Comparison of ENCODE assay signal across 22 mouse cellular contexts in the genomic region with DNA sequence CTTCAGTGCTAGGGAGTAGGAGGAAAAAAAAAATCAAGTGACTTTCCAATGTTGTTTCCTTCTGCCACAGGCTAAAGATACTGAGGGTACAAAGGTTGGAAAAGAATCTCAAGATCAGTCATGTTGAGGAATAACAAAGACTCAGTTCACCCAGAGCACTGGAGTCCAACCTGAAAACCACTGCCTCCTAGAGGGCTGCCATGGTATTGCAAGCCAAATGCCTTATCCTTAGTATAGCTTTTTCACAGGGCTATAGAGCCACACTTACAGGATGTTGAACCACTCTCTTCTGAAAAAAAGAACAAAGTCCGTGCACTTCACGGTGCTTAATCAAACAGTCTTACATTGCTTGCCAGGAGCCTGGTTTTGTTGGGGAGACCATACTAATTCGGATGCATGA.
DNase-seq lines count a peak whose midpoint lies in the region; ATAC-seq and TF ChIP-seq lines count a peak whose summit lies in the region.
"Had no signal": no experiment of that assay in that cellular context is flagged by ENCODE, and none has a peak within 500 bp of the region (broad histone marks: within the 10 kb centered on the region; RNA-seq: fewer than 3 reads in every experiment).

No protein-coding gene starts in this region.

- H3K36me3 ChIP-seq in intestine, postnatal 0 days (ENCODE audit: control insufficient read depth, insufficient read depth): no peaks in the 10 kb centered on the region
- no peaks in the 10 kb centered on the region for H3K36me3 ChIP-seq in intestine, embryonic 16.5 days (ENCODE audit: control insufficient read depth, insufficient read depth, low read length)
- H3K36me3 ChIP-seq in lung, embryonic 14.5 days (ENCODE audit: insufficient read depth): no peaks in the 10 kb centered on the region
- no peaks in the 10 kb centered on the region for H3K36me3 ChIP-seq in G1E (replicated peaks)
- H3K36me3 ChIP-seq in stomach, postnatal 0 days (ENCODE audit: control insufficient read depth, insufficient read depth, low read length): no peaks in the 10 kb centered on the region
- H3K36me3 ChIP-seq: embryonic facial prominence, embryonic 10.5 days; forebrain, embryonic 15.5 days; heart, embryonic 10.5 days; limb, embryonic 13.5 days; liver, embryonic 15.5 days; midbrain, embryonic 10.5 days had no signal

- peak; percentile 1 for DNase-seq in lung, embryonic 14.5 days
- no peak for DNase-seq in lung, postnatal 10 days
- no peak for DNase-seq in G1E (ENCODE audit: low spot score)
- DNase-seq in stomach, postnatal 0 days (ENCODE audit: low spot score): no peak
- no peak for DNase-seq in kidney, adult 18-20 months
- DNase-seq: adrenal gland, postnatal 36 days; cerebellum, adult 11 months; cerebellum, postnatal 10 days; gastrocnemius, postnatal 36 days; kidney, adult 2 months; kidney, postnatal 10 days; layer of hippocampus, postnatal 36 days had no signal

- WGBS in intestine, postnatal 0 days: 91% methylated on average over 3 of the region's 3 CpGs
- 90% methylated on average over 3 of the region's 3 CpGs for WGBS in intestine, embryonic 16.5 days
- 85% methylated on average over 3 of the region's 3 CpGs for WGBS in lung, embryonic 14.5 days
- WGBS in stomach, postnatal 0 days: 87% methylated on average over 3 of the region's 3 CpGs

- H3K27me3 ChIP-seq in intestine, postnatal 0 days (replicated peaks; ENCODE audit: control insufficient read depth, insufficient read depth, low read length): no peaks in the 10 kb centered on the region
- H3K27me3 ChIP-seq in intestine, embryonic 16.5 days (replicated peaks; ENCODE audit: control insufficient read depth, insufficient read depth, low read length): no peaks in the 10 kb centered on the region
- H3K27me3 ChIP-seq in lung, embryonic 14.5 days (ENCODE audit: insufficient read depth, low read length): no peaks in the 10 kb centered on the region
- no peaks in the 10 kb centered on the region for H3K27me3 ChIP-seq in G1E (ENCODE audit: insufficient read depth, low read length)
- H3K27me3 ChIP-seq in stomach, postnatal 0 days (ENCODE audit: control insufficient read depth, insufficient read depth, low read length): no peaks in the 10 kb centered on the region
- H3K27me3 ChIP-seq: forebrain, embryonic 15.5 days; limb, embryonic 13.5 days; liver, embryonic 15.5 days had no signal

- H3K9me3 ChIP-seq in intestine, postnatal 0 days (ENCODE audit: control insufficient read depth): peaks cover 6% of the 10 kb centered on the region; the same call in 1 of the 2 replicates
- H3K9me3 ChIP-seq in intestine, embryonic 16.5 days (ENCODE audit: control insufficient read depth, low read length): no peaks in the 10 kb centered on the region
- no peaks in the 10 kb centered on the region; the same call in 1 of the 2 replicates for H3K9me3 ChIP-seq in lung, embryonic 14.5 days (ENCODE audit: low read depth, low read length)
- H3K9me3 ChIP-seq in G1E (replicated peaks): peaks cover 59% of the 10 kb centered on the region
- H3K9me3 ChIP-seq in stomach, postnatal 0 days (ENCODE audit: control insufficient read depth, low read length): no peaks in the 10 kb centered on the region
- H3K9me3 ChIP-seq: heart, embryonic 10.5 days; limb, embryonic 13.5 days had no signal

- no peak for TF ChIP-seq EP300 in stomach, postnatal 0 days (optimal IDR thresholded peaks at IDR 0.05)

- H3K9ac ChIP-seq in intestine, postnatal 0 days (ENCODE audit: low read depth, low read length): no peak overlapping the region
- no peak overlapping the region for H3K9ac ChIP-seq in intestine, embryonic 16.5 days (ENCODE audit: low read depth, low read length)
- H3K9ac ChIP-seq in lung, embryonic 14.5 days: no peak overlapping the region
- no peak overlapping the region for H3K9ac ChIP-seq in stomach, postnatal 0 days (ENCODE audit: low read length)
- H3K9ac ChIP-seq: forebrain, embryonic 15.5 days; limb, embryonic 13.5 days; liver, embryonic 15.5 days had no signal

- H3K4me1 ChIP-seq in intestine, postnatal 0 days (replicated peaks; ENCODE audit: control insufficient read depth, insufficient read depth, low read length): no peaks in the 10 kb centered on the region
- no peaks in the 10 kb centered on the region for H3K4me1 ChIP-seq in intestine, embryonic 16.5 days (ENCODE audit: control insufficient read depth, insufficient read depth, low read length)
- H3K4me1 ChIP-seq in lung, embryonic 14.5 days (ENCODE audit: insufficient read depth): no peaks in the 10 kb centered on the region
- H3K4me1 ChIP-seq in G1E (ENCODE audit: insufficient read depth, low read depth, low read length): no peaks in the 10 kb centered on the region
- no peaks in the 10 kb centered on the region for H3K4me1 ChIP-seq in stomach, postnatal 0 days (replicated peaks; ENCODE audit: control insufficient read depth, insufficient read depth)
- H3K4me1 ChIP-seq: embryonic facial prominence, embryonic 10.5 days; forebrain, embryonic 15.5 days; heart, embryonic 10.5 days; limb, embryonic 13.5 days; liver, embryonic 15.5 days; midbrain, embryonic 10.5 days had no signal

- H3K4me3 ChIP-seq in intestine, postnatal 0 days (ENCODE audit: low read depth, low read length): no peak overlapping the region
- no peak overlapping the region for H3K4me3 ChIP-seq in intestine, embryonic 16.5 days (ENCODE audit: low read length)
- no peak overlapping the region for H3K4me3 ChIP-seq in lung, embryonic 14.5 days (ENCODE audit: low read depth, low read length)
- no peak overlapping the region for H3K4me3 ChIP-seq in G1E (ENCODE audit: low read depth, low read length)
- H3K4me3 ChIP-seq in stomach, postnatal 0 days (ENCODE audit: low read depth, low read length): no peak overlapping the region
- H3K4me3 ChIP-seq: embryonic facial prominence, embryonic 10.5 days; forebrain, embryonic 15.5 days; heart, embryonic 10.5 days; limb, embryonic 13.5 days; liver, embryonic 15.5 days; midbrain, embryonic 10.5 days had no signal

- H3K27ac ChIP-seq in intestine, postnatal 0 days (ENCODE audit: low read depth, low read length): no peak overlapping the region
- H3K27ac ChIP-seq in intestine, embryonic 16.5 days (ENCODE audit: low read length): no peak overlapping the region
- no peak overlapping the region for H3K27ac ChIP-seq in lung, embryonic 14.5 days (ENCODE audit: low read depth)
- no peak overlapping the region for H3K27ac ChIP-seq in stomach, postnatal 0 days (replicated peaks)
- H3K27ac ChIP-seq: embryonic facial prominence, embryonic 10.5 days; forebrain, embryonic 15.5 days; heart, embryonic 10.5 days; limb, embryonic 13.5 days; liver, embryonic 15.5 days; midbrain, embryonic 10.5 days had no signal

- peak; percentile 34; the same call in 1 of the 2 replicates for TF ChIP-seq CTCF in intestine, postnatal 0 days (IDR thresholded peaks at IDR 0.05; ENCODE audit: low read depth)
- TF ChIP-seq CTCF in lung, embryonic 14.5 days (IDR thresholded peaks at IDR 0.05; ENCODE audit: low read depth): 0 out of 2 replicates have a peak, but pooled peaks have one; percentile 8
- TF ChIP-seq CTCF in G1E (IDR thresholded peaks at IDR 0.05; ENCODE audit: low read depth, low read length): 0 out of 2 replicates have a peak, but pooled peaks have one; percentile 4
- TF ChIP-seq CTCF in stomach, postnatal 0 days (IDR thresholded peaks at IDR 0.05; ENCODE audit: low read depth): peak; percentile 20; the same call in 1 of the 2 replicates

- no peak overlapping the region for H3K4me2 ChIP-seq in intestine, postnatal 0 days (replicated peaks; ENCODE audit: low read depth)
- H3K4me2 ChIP-seq in intestine, embryonic 16.5 days (ENCODE audit: low read depth, low read length): no peak overlapping the region
- H3K4me2 ChIP-seq in lung, embryonic 14.5 days: no peak overlapping the region
- no peak overlapping the region for H3K4me2 ChIP-seq in stomach, postnatal 0 days (replicated peaks; ENCODE audit: low read depth)
- H3K4me2 ChIP-seq: forebrain, embryonic 15.5 days; limb, embryonic 13.5 days; liver, embryonic 15.5 days had no signal

- no peak for ATAC-seq in intestine, postnatal 0 days
- ATAC-seq in intestine, embryonic 16.5 days: no peak
- ATAC-seq in lung, embryonic 14.5 days (ENCODE audit: insufficient read depth): no peak
- ATAC-seq in G1E (ENCODE audit: extremely low read depth, insufficient number of reproducible peaks, low FRiP score, poor library complexity, severe bottlenecking): no peak
- ATAC-seq in stomach, postnatal 0 days (ENCODE audit: low FRiP score, low TSS enrichment): no peak
- ATAC-seq: forebrain, embryonic 15.5 days; hindbrain, embryonic 16.5 days; lung, postnatal 0 days had no signal
